Mouse (Mus musculus) hindbrain, embryonic 11.5 days (tissue): ENCODE results near the gene Spdl1. TPM values are rescaled to one million over a fixed set of nuclear protein-coding genes. Genes with fewer than 3 reads are reported as not detected.

Experiments used
- ATAC-seq: fragments of 200-750 bp; cut with Nextera tagmentation; 2 replicates; pipeline ENCODE4 v1.8.0; 2017; ENCODE audit warnings: mild to moderate bottlenecking, moderate TSS enrichment, moderate library complexity; ENCODE audit not compliant: low FRiP score
- DNase-seq: peaks from one replicate; pipeline ENCODE4 v3.0.0-alpha.2; 2015; ENCODE audit warnings: low spot score
- H3K27ac ChIP-seq: fragments of 300-500 bp; sonication (generic); 2 replicates; pipeline ENCODE4 v1.5.1; 2014; ENCODE audit warnings: mild to moderate bottlenecking, low read depth, low read length
- H3K27me3 ChIP-seq: fragments of 300-500 bp; sonication (generic); 2 replicates; pipeline ENCODE4 v1.6.1; 2014; ENCODE audit warnings: mild to moderate bottlenecking, low read length, moderate library complexity, mixed read lengths; ENCODE audit not compliant: control insufficient read depth, insufficient read depth
- H3K36me3 ChIP-seq: fragments of 300-500 bp; sonication (generic); 2 replicates; pipeline ENCODE4 v1.6.1; 2014; ENCODE audit warnings: mild to moderate bottlenecking, low read length, moderate library complexity, mixed read lengths; ENCODE audit not compliant: control insufficient read depth, insufficient read depth
- H3K4me1 ChIP-seq: fragments of 300-500 bp; sonication (generic); replicated peaks from 2 replicates; pipeline ENCODE4 v1.6.1; 2014; ENCODE audit warnings: low read length, mixed read lengths; ENCODE audit not compliant: control insufficient read depth, insufficient read depth
- H3K4me2 ChIP-seq: fragments of 300-500 bp; sonication (generic); replicated peaks from 2 replicates; pipeline ENCODE4 v1.6.1; 2014; ENCODE audit warnings: mild to moderate bottlenecking, low read depth, low read length
- H3K4me3 ChIP-seq: fragments of 300-500 bp; sonication (generic); 2 replicates; pipeline ENCODE4 v1.5.1; 2014; ENCODE audit warnings: low read depth, low read length
- H3K9ac ChIP-seq: fragments of 300-500 bp; sonication (generic); 2 replicates; pipeline ENCODE4 v1.6.1; 2014; ENCODE audit warnings: low read depth, low read length
- H3K9me3 ChIP-seq: fragments of 300-500 bp; sonication (generic); 2 replicates; pipeline ENCODE4 v1.6.1; 2016; ENCODE audit warnings: low read length; ENCODE audit not compliant: control insufficient read depth
- WGBS: fragments of 180-500 bp; shearing (Covaris S2); extraction: QIAGEN DNeasy Blood & Tissue Kit; methylation state at CpG from one replicate; pipeline ENCODE4 v1.1.7; 2014; 5-methylcytosine and 5-hydroxymethylcytosine counted together
- polyA plus RNA-seq: library from polyadenylated mRNA; unstranded; fragments of >200 nt; fragmentation: Nextera tagmentation; extraction: Ambion mirVana; gene quantifications from 2 replicates; pipeline ENCODE4 v1.2.1, GENCODE M21; 2014

The Spdl1 gene
- polyA plus RNA-seq, 1 experiment from 2014 or later: 28.5 TPM

GRCm38 (mm10) chr11:34784864-34785263 lies 48.6 kb downstream of the Spdl1 start:
- ATAC-seq: no peak
- Histone ChIP-seq H3K36me3 (no peaks in the 10 kb centered on the region), H3K9ac (no peak overlapping the region), H3K4me3 (no peak overlapping the region), H3K27ac (no peak overlapping the region), H3K4me2 (no peak overlapping the region), H3K9me3 (no peaks in the 10 kb centered on the region), H3K27me3 (no peaks in the 10 kb centered on the region), H3K4me1 (no peaks in the 10 kb centered on the region)
- no peak for DNase-seq

- no peak for DNase-seq
Measured at GRCm38 (mm10) chr11:34783587-34784043, 49.8 kb downstream of the Spdl1 start, which contains the start of gene Dock2. Gene Dock2, minus strand, starts transcription at chr11:34783892.

GRCm38 (mm10) chr11:34782516-34783430 lies 50.7 kb downstream of the Spdl1 start:
- H3K4me1 ChIP-seq: no peaks in the 10 kb centered on the region
- WGBS: 82% methylated on average over 8 of the region's 8 CpGs
- H3K9me3 ChIP-seq: no peaks in the 10 kb centered on the region
- H3K4me2 ChIP-seq: no peak overlapping the region
- no peaks in the 10 kb centered on the region for H3K27me3 ChIP-seq
- H3K9ac ChIP-seq: no peak overlapping the region
- no peak for DNase-seq
- H3K4me3 ChIP-seq: no peak overlapping the region
- no peak for ATAC-seq
- no peak overlapping the region for H3K27ac ChIP-seq
- H3K36me3 ChIP-seq: no peaks in the 10 kb centered on the region

More at GRCm38 (mm10) chr11:34783587-34784043, 49.8 kb downstream of the Spdl1 start, which contains the start of gene Dock2:
- Histone ChIP-seq H3K36me3 (no peaks in the 10 kb centered on the region), H3K4me3 (no peak within 1 kb of the TSS), H3K27me3 (no peaks in the 10 kb centered on the region), H3K4me1 (no peaks in the 10 kb centered on the region), H3K9me3 (no peaks in the 10 kb centered on the region), H3K4me2 (no peak within 1 kb of the TSS), H3K27ac (no peak within 1 kb of the TSS), H3K9ac (no peak within 1 kb of the TSS)
- no peak for ATAC-seq
- 95% methylated on average over 12 of the region's 12 CpGs for whole genome bisulfite sequencing

GRCm38 (mm10) chr11:34780786-34781185 lies 52.7 kb downstream of the Spdl1 start:
- no peak for ATAC-seq
- Histone ChIP-seq H3K9ac (no peak overlapping the region), H3K4me3 (no peak overlapping the region), H3K4me1 (no peaks in the 10 kb centered on the region), H3K27me3 (no peaks in the 10 kb centered on the region), H3K27ac (no peak overlapping the region), H3K36me3 (no peaks in the 10 kb centered on the region), H3K9me3 (no peaks in the 10 kb centered on the region), H3K4me2 (no peak overlapping the region)
- no peak for DNase-seq
- 88% methylated on average over 2 of the region's 2 CpGs for WGBS

- DNase-seq (no peak), ATAC-seq (no peak)
- no peaks in the 10 kb centered on the region for H3K4me1 ChIP-seq
- H3K27me3 ChIP-seq: no peaks in the 10 kb centered on the region
- WGBS: 85% methylated on average over 4 of the region's 4 CpGs
- no peak overlapping the region for H3K9ac ChIP-seq
- H3K9me3 ChIP-seq: no peaks in the 10 kb centered on the region
- no peak overlapping the region for H3K4me2 ChIP-seq
- H3K4me3 ChIP-seq: no peak overlapping the region
- H3K36me3 ChIP-seq: no peaks in the 10 kb centered on the region
- no peak overlapping the region for H3K27ac ChIP-seq
Measured at GRCm38 (mm10) chr11:34779966-34780365, 53.5 kb downstream of the Spdl1 start.

- Histone ChIP-seq H3K27me3 (no peaks in the 10 kb centered on the region), H3K4me2 (no peak overlapping the region), H3K27ac (no peak overlapping the region), H3K9me3 (no peaks in the 10 kb centered on the region), H3K4me1 (no peaks in the 10 kb centered on the region), H3K9ac (no peak overlapping the region), H3K36me3 (no peaks in the 10 kb centered on the region), H3K4me3 (no peak overlapping the region)
- DNase-seq: no peak
- ATAC-seq: no peak
- 86% methylated on average over 3 of the region's 3 CpGs for WGBS
Measured at GRCm38 (mm10) chr11:34778351-34778750, 55.1 kb downstream of the Spdl1 start.

DNA sequence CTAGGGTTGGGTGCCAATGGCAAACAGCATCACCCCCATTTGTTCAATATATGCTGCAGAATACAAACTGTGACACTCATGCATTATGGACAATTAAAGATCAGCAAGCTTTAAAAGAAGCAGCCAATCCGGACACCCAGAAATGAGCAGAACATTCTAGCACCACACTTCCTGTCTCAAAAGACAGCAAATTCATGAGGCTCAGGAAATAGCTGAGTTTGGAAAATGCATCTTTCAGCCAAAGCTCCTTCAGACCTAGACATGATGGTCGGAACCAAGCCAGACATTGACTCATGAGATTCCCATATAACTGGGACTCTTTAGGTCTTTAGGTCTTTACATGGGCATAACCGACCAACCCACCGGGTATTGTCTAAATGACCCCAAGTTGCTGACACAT lies 55.9 kb downstream of the Spdl1 start:
- no peaks in the 10 kb centered on the region for H3K27me3 ChIP-seq
- no peak overlapping the region for H3K4me2 ChIP-seq
- no peak overlapping the region for H3K27ac ChIP-seq
- H3K36me3 ChIP-seq: no peaks in the 10 kb centered on the region
- no peak overlapping the region for H3K4me3 ChIP-seq
- WGBS: 89% methylated on average over 4 of the region's 4 CpGs
- no peak overlapping the region for H3K9ac ChIP-seq
- no peaks in the 10 kb centered on the region for H3K4me1 ChIP-seq
- H3K9me3 ChIP-seq: no peaks in the 10 kb centered on the region
- no peak for ATAC-seq
- no peak for DNase-seq

GRCm38 (mm10) chr11:34776054-34776453 lies 57.4 kb downstream of the Spdl1 start:
- Histone ChIP-seq H3K4me3 (no peak overlapping the region), H3K9me3 (no peaks in the 10 kb centered on the region), H3K4me2 (no peak overlapping the region), H3K4me1 (no peaks in the 10 kb centered on the region), H3K9ac (no peak overlapping the region), H3K27ac (no peak overlapping the region), H3K36me3 (no peaks in the 10 kb centered on the region), H3K27me3 (no peaks in the 10 kb centered on the region)
- WGBS: 75% methylated on average over 2 of the region's 2 CpGs
- ATAC-seq (no peak), DNase-seq (no peak)

DNA sequence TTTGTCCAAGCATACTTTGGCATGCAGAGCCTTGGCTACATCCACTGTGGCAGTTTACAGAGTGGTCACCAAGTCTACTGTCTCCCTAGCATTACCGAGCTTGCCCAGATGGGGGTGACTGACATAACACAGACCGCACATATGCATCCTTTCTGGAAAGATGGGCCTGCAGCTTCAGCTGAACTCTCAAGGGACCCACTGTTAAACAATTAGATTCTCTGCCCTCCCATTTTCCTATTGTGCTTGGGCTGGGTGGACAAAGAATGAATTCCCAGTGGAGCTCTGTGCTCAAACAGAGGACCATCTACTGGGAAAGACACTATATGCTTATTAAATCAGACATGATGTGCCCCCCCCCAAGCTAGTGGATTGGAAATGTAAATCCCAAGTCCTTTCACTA lies 58.8 kb downstream of the Spdl1 start:
- Histone ChIP-seq H3K27ac (no peak overlapping the region), H3K27me3 (no peaks in the 10 kb centered on the region), H3K4me2 (no peak overlapping the region), H3K36me3 (no peaks in the 10 kb centered on the region), H3K9ac (no peak overlapping the region), H3K9me3 (no peaks in the 10 kb centered on the region), H3K4me3 (no peak overlapping the region), H3K4me1 (no peaks in the 10 kb centered on the region)
- WGBS: 70% methylated on average over 2 of the region's 2 CpGs
- DNase-seq: peak; percentile 26
- no peak; the same call in 1 of the 2 replicates for ATAC-seq
